Mouse (Mus musculus): ENCODE results near the gene Trpv6. TPM values are rescaled to one million over a fixed set of nuclear protein-coding genes. Genes with fewer than 3 reads are reported as not detected.

The Trpv6 gene
- 0.21 and 0.31 TPM in 2 replicates for polyA plus RNA-seq (2016; fragmentation: Nextera tagmentation; extraction: Ambion mirVana)

DNA sequence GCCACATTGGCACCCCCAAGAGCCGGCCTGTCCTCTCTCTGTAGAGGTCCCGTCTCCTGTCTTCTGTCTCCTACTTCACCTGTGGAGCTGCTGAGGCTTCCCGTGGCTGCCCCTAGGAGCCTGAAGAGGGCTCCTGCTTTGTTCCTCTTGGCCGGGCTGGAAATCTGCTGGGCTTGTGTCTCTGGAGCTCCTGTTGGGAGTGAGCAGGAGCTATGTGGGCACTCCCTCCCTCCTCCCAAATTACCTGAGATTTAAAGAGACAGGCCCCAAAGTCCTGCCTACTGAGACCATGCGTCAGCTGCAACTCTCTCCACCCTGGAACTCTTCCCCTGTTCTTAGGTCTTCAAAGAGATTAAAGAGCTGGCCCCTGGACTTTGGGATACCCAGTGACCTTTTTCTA, at the start of gene Trpv6:
TSS of gene Trpv6 (minus strand) at position 228 of the 400 bp plus-strand sequence.
- 19% methylated on average over 5 of the region's 5 CpGs for WGBS
- DNase-seq (ENCODE audit: low spot score) = no peak
- Histone ChIP-seq H3K4me3 (no peak within 1 kb of the TSS), H3K27ac (no peak within 1 kb of the TSS), H3K27me3 (ENCODE audit: low read depth, poor library complexity, severe bottlenecking) (no peaks in the 10 kb centered on the region), H3K9me3 (replicated peaks) (no peaks in the 10 kb centered on the region), H3K4me1 (no peaks in the 10 kb centered on the region), H3K36me3 (no peaks in the 10 kb centered on the region)

DNA sequence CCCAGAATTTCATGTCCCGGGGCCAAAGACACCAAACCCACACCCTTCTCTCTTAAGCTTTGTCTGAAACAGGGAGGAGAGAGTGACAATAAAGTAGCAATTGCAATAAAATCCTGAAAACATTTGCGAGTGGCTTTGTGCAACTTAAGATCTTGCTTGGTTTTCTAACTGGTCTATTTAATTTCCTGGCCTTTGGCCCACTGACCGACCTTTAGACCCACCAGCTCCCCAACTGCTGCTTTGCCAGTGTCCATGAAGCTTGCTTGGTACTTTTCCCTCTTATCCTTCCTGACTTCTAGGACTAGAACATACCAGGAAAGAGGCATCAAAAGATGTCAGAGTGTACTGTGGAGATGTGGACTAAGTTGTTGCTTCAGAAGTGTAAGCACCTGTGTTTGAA, 49.4 kb upstream of the Trpv6 start:
- DNase-seq (ENCODE audit: low spot score) = no peak
- H3K4me1 ChIP-seq = no peaks in the 10 kb centered on the region
- H3K27ac ChIP-seq = no peak overlapping the region
- H3K36me3 ChIP-seq = no peaks in the 10 kb centered on the region
- H3K27me3 ChIP-seq (ENCODE audit: low read depth, poor library complexity, severe bottlenecking) = no peaks in the 10 kb centered on the region
- WGBS = 83% methylated on average over 3 of the region's 3 CpGs
- H3K9me3 ChIP-seq (replicated peaks) = no peaks in the 10 kb centered on the region
- no peak overlapping the region for H3K4me3 ChIP-seq

DNA sequence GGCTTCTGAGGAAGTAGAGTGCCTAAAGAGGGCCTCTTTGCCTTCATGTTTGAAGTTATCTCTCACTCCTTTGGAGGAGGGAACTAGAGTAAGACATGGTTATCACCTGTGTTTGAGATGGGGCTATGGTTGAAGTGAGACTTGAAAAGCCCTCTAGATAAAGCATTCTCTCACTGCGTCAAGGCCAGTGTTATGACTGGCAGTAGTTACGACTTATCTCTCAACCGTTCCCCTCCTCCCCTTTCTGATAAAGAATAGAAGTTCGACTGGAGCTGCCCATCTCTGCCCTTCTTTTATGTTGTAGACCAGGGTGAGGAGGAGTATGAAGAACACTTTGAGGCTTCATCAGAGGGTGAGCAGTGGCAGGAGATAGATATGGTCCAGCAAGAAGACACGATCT, 48.7 kb upstream of the Trpv6 start:
- no peaks in the 10 kb centered on the region for H3K27me3 ChIP-seq (ENCODE audit: low read depth, poor library complexity, severe bottlenecking)
- no peaks in the 10 kb centered on the region for H3K4me1 ChIP-seq
- no peak for DNase-seq (ENCODE audit: low spot score)
- H3K9me3 ChIP-seq (replicated peaks) = no peaks in the 10 kb centered on the region
- H3K36me3 ChIP-seq = no peaks in the 10 kb centered on the region
- H3K27ac ChIP-seq = no peak overlapping the region
- no peak overlapping the region for H3K4me3 ChIP-seq
- 85% methylated on average over 5 of the region's 5 CpGs for WGBS

DNA sequence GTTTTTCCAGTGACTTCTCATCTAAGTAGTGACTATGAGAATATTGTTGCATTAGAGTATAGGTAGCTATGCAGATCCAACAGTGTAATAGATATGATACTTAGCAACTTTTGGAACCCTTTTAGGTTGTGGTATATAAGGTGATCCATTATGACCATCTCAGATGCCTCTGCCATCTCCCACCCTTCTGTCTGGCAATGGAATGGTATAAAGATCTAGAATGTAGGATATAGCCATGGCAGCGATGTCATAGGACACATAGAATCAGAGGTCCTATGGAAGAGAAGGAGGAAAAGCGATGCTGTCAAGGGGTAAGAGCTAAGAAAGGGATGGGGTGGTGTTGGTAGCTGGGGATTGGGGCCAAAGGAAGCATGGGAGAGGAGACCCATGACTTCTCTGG, 47.9 kb upstream of the Trpv6 start, which contains the start of gene Llcfc1:
TSS of gene Llcfc1 (plus strand) at position 301 of the 400 bp plus-strand sequence.
- H3K4me1 ChIP-seq = no peaks in the 10 kb centered on the region
- H3K27me3 ChIP-seq (ENCODE audit: low read depth, poor library complexity, severe bottlenecking) = no peaks in the 10 kb centered on the region
- no peaks in the 10 kb centered on the region for H3K9me3 ChIP-seq (replicated peaks)
- no peak within 1 kb of the TSS for H3K27ac ChIP-seq
- H3K4me3 ChIP-seq = no peak within 1 kb of the TSS
- 93% methylated on average over 2 of the region's 2 CpGs for WGBS
- no peak for DNase-seq (ENCODE audit: low spot score)
- H3K36me3 ChIP-seq = no peaks in the 10 kb centered on the region

DNA sequence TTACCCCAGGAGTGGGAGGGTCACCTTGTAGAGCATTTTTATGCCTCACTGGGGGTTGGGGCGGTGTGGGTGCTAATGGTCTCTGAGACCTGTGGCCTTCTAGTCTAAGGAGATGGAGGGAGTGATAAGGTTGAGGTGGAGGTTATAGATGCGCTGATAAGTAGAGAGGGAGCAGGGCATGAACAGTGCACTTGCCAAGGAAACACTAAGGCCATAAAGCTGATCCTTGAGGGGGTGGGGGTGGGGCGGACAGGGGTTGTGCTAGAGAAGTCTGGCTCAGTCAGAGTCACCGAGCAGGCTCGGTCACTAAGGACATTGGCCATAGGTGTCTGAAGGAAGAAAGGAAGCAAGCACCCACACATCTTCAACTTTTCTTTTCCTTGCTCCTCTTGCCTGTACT, 45.5 kb upstream of the Trpv6 start:
- no peaks in the 10 kb centered on the region for H3K4me1 ChIP-seq
- 80% methylated on average over 5 of the region's 5 CpGs for whole genome bisulfite sequencing
- no peak for DNase-seq (ENCODE audit: low spot score)

DNA sequence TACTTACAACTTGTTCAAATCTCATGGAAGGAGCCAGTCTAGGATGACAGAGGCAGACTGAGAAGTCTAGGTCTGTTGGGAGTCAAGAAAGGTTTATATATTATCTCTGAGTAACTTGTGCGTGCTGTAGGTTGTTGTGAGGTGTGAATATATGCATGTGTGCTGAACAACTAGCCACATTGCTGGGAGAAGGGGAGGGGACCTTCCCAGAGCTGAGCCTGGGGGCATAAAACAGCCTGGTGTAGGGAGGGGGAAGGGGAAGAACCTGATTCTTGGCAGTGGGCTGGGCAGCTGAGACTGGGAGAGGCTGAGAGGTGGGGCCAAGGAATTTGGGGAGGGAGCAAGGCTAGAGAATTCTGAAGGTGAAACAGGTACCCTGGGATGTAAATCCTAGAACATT, 44.5 kb upstream of the Trpv6 start, which contains the start of gene Trpv5:
TSS of gene Trpv5 (minus strand) at position 101 of the 400 bp plus-strand sequence.
- no peak for DNase-seq (ENCODE audit: low spot score)
- H3K27me3 ChIP-seq (ENCODE audit: low read depth, poor library complexity, severe bottlenecking) = no peaks in the 10 kb centered on the region
- no peak within 1 kb of the TSS for H3K4me3 ChIP-seq
- H3K4me1 ChIP-seq = no peaks in the 10 kb centered on the region
- WGBS = 71% methylated on average over 1 of the region's 1 CpGs
- no peaks in the 10 kb centered on the region for H3K9me3 ChIP-seq (replicated peaks)
- H3K27ac ChIP-seq = no peak within 1 kb of the TSS
- no peaks in the 10 kb centered on the region for H3K36me3 ChIP-seq

More for the DNA sequence above, 45.5 kb upstream of the Trpv6 start:
- Histone ChIP-seq H3K4me3 (no peak overlapping the region), H3K9me3 (replicated peaks) (no peaks in the 10 kb centered on the region), H3K27me3 (ENCODE audit: low read depth, poor library complexity, severe bottlenecking) (no peaks in the 10 kb centered on the region), H3K36me3 (no peaks in the 10 kb centered on the region), H3K27ac (no peak overlapping the region)

DNA sequence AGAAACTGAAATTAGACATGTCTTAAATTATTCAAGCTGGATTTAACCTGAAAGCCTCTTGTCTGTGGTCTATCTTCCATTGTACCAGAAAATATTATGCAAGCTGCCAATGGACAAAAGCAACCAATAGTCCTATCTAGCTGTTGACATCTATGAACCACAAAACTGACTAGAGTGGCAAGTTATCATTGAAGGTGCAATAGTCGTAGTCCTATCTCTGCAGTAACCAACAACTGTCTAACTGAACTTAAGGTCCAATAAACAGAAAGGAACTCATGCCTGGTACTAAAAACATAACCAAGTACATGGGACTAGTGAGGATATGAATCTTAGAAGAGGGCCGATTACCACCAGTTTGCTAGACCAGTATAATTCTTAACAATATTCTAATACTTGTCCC, 40.3 kb upstream of the Trpv6 start:
- no peak overlapping the region for H3K4me3 ChIP-seq
- H3K36me3 ChIP-seq = no peaks in the 10 kb centered on the region
- no peaks in the 10 kb centered on the region for H3K9me3 ChIP-seq (replicated peaks)
- no peak for DNase-seq (ENCODE audit: low spot score)
- WGBS = 95% methylated on average over 2 of the region's 2 CpGs
- no peaks in the 10 kb centered on the region for H3K4me1 ChIP-seq
- no peaks in the 10 kb centered on the region for H3K27me3 ChIP-seq (ENCODE audit: low read depth, poor library complexity, severe bottlenecking)
- no peak overlapping the region for H3K27ac ChIP-seq

DNA sequence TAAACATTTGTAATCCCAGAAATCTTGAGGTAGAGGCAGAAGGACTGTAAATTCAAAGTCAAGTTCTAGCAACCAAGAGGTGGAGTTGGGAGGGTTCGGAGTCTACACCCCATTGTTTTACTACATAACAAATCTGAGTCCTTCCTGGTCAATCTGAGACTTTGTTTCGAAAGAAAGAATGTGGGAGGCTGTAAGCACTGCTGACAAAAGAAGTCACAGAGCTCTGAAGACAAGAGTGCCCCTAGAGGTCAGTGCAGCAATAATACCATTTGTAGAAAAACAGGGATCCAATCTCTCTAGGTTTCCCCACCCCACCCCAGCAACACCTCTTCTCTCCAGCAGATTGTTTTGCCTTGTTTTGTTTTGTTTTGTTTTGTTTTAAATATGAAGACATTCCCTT, 26.1 kb upstream of the Trpv6 start:
- no peak for DNase-seq (ENCODE audit: low spot score)

DNA sequence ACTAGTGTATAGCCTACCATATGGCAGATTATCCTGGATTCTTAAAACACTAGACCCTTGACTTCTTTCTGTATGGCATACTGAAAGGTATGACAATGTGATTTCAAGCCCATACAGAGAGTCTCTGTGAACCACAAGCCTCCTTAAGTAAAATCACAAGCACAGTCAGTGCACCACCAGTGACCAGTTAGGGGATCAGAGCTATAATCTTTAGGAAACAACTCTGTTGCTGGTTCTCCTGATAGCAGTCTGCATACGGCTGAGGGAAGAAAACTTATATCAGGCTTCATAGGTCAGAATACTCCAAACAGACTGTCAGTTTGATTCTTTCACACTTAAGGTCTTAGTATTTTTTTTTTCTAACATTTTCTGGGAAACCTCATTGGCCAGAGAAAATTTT, 22.3 kb upstream of the Trpv6 start:
- H3K36me3 ChIP-seq = no peaks in the 10 kb centered on the region
- H3K27ac ChIP-seq = no peak overlapping the region
- no peaks in the 10 kb centered on the region for H3K9me3 ChIP-seq (replicated peaks)
- H3K4me1 ChIP-seq = no peaks in the 10 kb centered on the region
- no peaks in the 10 kb centered on the region for H3K27me3 ChIP-seq (ENCODE audit: low read depth, poor library complexity, severe bottlenecking)
- H3K4me3 ChIP-seq = no peak overlapping the region
- no peak for DNase-seq (ENCODE audit: low spot score)
- WGBS = 75% methylated on average over 1 of the region's 1 CpGs

More for the DNA sequence above, 26.1 kb upstream of the Trpv6 start:
- no peaks in the 10 kb centered on the region for H3K27me3 ChIP-seq (ENCODE audit: low read depth, poor library complexity, severe bottlenecking)
- no peak overlapping the region for H3K27ac ChIP-seq
- no peak overlapping the region for H3K4me3 ChIP-seq
- WGBS = 45% methylated on average over 2 of the region's 2 CpGs
- H3K36me3 ChIP-seq = no peaks in the 10 kb centered on the region
- H3K4me1 ChIP-seq = no peaks in the 10 kb centered on the region
- no peaks in the 10 kb centered on the region for H3K9me3 ChIP-seq (replicated peaks)

DNA sequence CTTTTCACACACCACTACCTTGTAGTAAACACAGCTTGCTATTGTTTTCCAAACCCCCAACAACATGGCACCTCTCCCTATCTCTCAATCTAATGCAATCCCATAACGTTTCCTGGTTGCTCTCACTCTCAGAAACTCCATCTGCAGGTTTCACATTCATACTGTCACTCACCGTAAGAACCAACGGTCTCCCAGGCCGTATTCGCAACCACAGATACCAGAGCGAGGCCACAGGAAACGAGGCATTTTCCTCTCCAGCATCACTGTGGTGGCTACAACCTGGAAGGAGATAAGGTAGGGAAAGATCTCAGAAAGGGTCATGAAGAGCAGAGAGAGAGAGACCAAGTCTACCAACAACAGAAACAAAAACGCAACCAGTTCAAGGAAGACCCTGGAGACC, 18.4 kb upstream of the Trpv6 start:
- H3K27me3 ChIP-seq (ENCODE audit: low read depth, poor library complexity, severe bottlenecking) = no peaks in the 10 kb centered on the region
- H3K27ac ChIP-seq = no peak overlapping the region
- no peak overlapping the region for H3K4me3 ChIP-seq
- H3K4me1 ChIP-seq = no peaks in the 10 kb centered on the region
- WGBS = 90% methylated on average over 8 of the region's 8 CpGs
- DNase-seq (ENCODE audit: low spot score) = no peak
- H3K36me3 ChIP-seq = no peaks in the 10 kb centered on the region
- no peaks in the 10 kb centered on the region for H3K9me3 ChIP-seq (replicated peaks)

DNA sequence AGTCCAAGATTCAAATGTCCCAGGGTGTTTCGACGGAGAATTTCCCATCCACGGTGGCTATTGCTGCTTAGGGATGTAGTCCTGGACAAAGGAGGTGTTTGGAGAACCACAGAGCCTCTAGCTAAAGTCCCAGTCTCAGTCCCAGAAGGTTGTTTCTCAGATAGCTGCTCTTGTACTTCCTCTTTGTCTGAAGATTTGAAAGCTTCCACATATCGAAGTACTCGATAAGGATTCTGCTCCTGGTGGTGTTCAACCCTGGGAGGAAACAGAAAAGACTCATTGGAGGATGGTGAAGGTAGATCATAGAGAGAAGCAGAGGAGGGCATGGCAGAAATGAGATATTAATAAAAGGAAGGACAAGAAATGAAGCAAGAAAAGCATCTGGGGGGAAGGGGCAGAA, 17.0 kb upstream of the Trpv6 start:
- no peak for DNase-seq (ENCODE audit: low spot score)
- H3K27ac ChIP-seq = no peak overlapping the region
- 93% methylated on average over 5 of the region's 5 CpGs for WGBS
- H3K4me3 ChIP-seq = no peak overlapping the region
- H3K4me1 ChIP-seq = no peaks in the 10 kb centered on the region
- no peaks in the 10 kb centered on the region for H3K9me3 ChIP-seq (replicated peaks)
- H3K36me3 ChIP-seq = no peaks in the 10 kb centered on the region
- H3K27me3 ChIP-seq (ENCODE audit: low read depth, poor library complexity, severe bottlenecking) = no peaks in the 10 kb centered on the region

DNA sequence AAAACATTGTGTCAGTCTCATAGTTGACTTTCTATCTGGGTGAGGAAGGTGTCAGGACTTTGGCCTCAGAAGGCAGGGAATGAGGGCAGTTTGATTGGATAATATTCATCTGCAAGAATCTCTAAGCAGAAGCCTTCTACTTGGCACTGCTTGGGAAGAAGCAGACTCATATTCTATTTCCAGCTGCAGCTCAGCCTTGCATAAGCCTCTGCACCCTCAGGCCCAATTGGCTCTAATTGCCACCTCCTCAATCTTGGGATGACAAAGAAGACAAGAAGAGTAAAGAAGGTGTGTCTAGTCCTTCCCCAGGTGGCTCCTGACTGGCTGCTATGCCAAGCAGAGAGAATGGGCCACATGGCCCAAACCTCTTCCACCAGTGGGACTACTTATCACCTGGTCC, 10.5 kb upstream of the Trpv6 start:
- no peaks in the 10 kb centered on the region for H3K9me3 ChIP-seq (replicated peaks)
- no peak for DNase-seq (ENCODE audit: low spot score)
- no peak overlapping the region for H3K27ac ChIP-seq
- H3K4me3 ChIP-seq = no peak overlapping the region
- no peaks in the 10 kb centered on the region for H3K27me3 ChIP-seq (ENCODE audit: low read depth, poor library complexity, severe bottlenecking)
- no peaks in the 10 kb centered on the region for H3K36me3 ChIP-seq
- H3K4me1 ChIP-seq = no peaks in the 10 kb centered on the region

DNA sequence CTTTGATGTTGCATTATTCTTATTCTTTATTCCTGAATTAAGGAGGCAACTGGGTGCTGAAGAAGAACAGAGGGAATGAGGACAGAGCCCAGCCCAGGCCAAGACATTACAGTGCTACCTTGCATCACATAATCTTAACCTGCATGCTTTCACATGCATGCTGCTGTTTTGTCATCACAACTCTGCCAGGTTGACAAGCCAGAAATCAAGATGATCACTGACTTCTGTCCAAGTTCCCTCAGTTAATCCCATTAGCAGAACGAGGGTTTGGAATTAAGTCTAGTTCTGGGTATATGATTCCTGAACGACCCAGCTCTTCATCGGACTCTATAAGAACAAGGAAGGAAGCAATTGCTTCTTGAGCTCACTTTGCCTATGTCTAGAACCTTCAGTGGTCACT, 10.0 kb upstream of the Trpv6 start:
- no peak overlapping the region for H3K27ac ChIP-seq
- no peak overlapping the region for H3K4me3 ChIP-seq
- H3K4me1 ChIP-seq = no peaks in the 10 kb centered on the region
- H3K27me3 ChIP-seq (ENCODE audit: low read depth, poor library complexity, severe bottlenecking) = no peaks in the 10 kb centered on the region
- no peaks in the 10 kb centered on the region for H3K36me3 ChIP-seq
- H3K9me3 ChIP-seq (replicated peaks) = no peaks in the 10 kb centered on the region
- no peak for DNase-seq (ENCODE audit: low spot score)
- 85% methylated on average over 3 of the region's 3 CpGs for WGBS

DNA sequence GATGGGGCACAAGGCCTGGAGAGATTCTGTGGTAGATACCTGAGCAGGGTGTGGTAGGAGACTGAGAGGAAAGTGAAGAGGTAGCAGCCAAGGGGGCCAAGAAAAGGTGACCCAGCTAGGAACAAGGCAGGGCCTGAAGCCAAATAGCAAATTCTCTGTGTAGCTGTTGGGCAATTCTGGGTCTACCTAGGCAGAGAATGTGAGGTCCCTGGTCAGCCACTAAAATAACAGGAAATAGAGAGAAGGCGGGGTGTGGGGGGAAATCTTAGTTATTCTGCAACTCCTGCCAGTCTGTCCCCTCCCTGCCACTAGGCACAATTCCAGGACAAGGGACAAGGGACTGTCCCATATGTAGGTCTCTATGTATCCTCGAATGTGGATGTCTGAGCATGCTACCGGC, 7.0 kb upstream of the Trpv6 start:
- no peak for DNase-seq (ENCODE audit: low spot score)
- H3K27me3 ChIP-seq (ENCODE audit: low read depth, poor library complexity, severe bottlenecking) = no peaks in the 10 kb centered on the region
- H3K36me3 ChIP-seq = no peaks in the 10 kb centered on the region
- H3K4me1 ChIP-seq = no peaks in the 10 kb centered on the region
- no peaks in the 10 kb centered on the region for H3K9me3 ChIP-seq (replicated peaks)
- no peak overlapping the region for H3K4me3 ChIP-seq
- no peak overlapping the region for H3K27ac ChIP-seq
- WGBS = 91% methylated on average over 3 of the region's 3 CpGs
